Mouse (Mus musculus): ENCODE measurements around the gene Adora2b. TPM values are rescaled to one million over a fixed set of nuclear protein-coding genes. Genes with fewer than 3 reads are reported as not detected.

Adora2b gene
- total and polyA plus RNA-seq, 3 experiments = 2.2 to 3.2 TPM; not detected in 1

- H3K4me1 ChIP-seq (ENCODE audit: control insufficient read depth in 1 of 2, insufficient read depth in 2 of 2, low read length in 2 of 2) = peaks cover 2 to 5% of the 10 kb centered on the region in 2 experiments; a peak in 2 of 4 replicates
- peak; percentile 41 for DNase-seq (ENCODE audit: low read depth, low spot score)
- H3K9ac ChIP-seq (ENCODE audit: control insufficient read depth, low read depth, low read length, poor library complexity, severe bottlenecking) = no peak overlapping the region
- no peaks in the 10 kb centered on the region; the same call in 1 of the 2 replicates for H3K9me3 ChIP-seq (replicated peaks; ENCODE audit: insufficient read depth, low read length)
- no peaks in the 10 kb centered on the region for H3K36me3 ChIP-seq (ENCODE audit: control insufficient read depth in 1 of 2, insufficient read depth in 2 of 2, low read length in 2 of 2)
- no peak overlapping the region for H3K27ac ChIP-seq (ENCODE audit: control insufficient read depth, low read depth, low read length)
- no peaks in the 10 kb centered on the region for H3K79me2 ChIP-seq (ENCODE audit: control insufficient read depth, insufficient read depth, low read length, poor library complexity)
- H3K4me3 ChIP-seq (ENCODE audit: control insufficient read depth in 1 of 2, insufficient read depth in 1 of 2, low read depth in 2 of 2, low read length in 2 of 2) = no peak overlapping the region
- TF ChIP-seq KAT2A (conservative IDR thresholded peaks at IDR 0.05; ENCODE audit: low read depth, low read length) (no peak), EP300 (IDR thresholded peaks at IDR 0.05; ENCODE audit: low read depth in 1 of 2, low read length in 2 of 2) (peak in 1 of 2 experiments; percentile 2; a peak in 1 of 4 replicates), HCFC1 (IDR thresholded peaks at IDR 0.05; ENCODE audit: low read depth, low read length) (no peak), MAX (IDR thresholded peaks at IDR 0.05; ENCODE audit: low read length) (no peak), ZNF384 (IDR thresholded peaks at IDR 0.05; ENCODE audit: low read depth, low read length) (peak; percentile 76), TAL1 (IDR thresholded peaks at IDR 0.05; ENCODE audit: low read length) (no peak)
- H3K27me3 ChIP-seq (ENCODE audit: control insufficient read depth in 1 of 2, insufficient read depth in 2 of 2, low read length in 2 of 2) = no peaks in the 10 kb centered on the region
Observed at GRCm38 (mm10) chr11:62202645-62203044, 46.1 kb upstream of the Adora2b start.

GRCm38 (mm10) chr11:62209111-62209510, 39.7 kb upstream of the Adora2b start:
- Histone ChIP-seq H3K36me3 (ENCODE audit: control insufficient read depth in 1 of 2, insufficient read depth in 2 of 2, low read length in 2 of 2) (no peaks in the 10 kb centered on the region), H3K9ac (ENCODE audit: control insufficient read depth, low read depth, low read length, poor library complexity, severe bottlenecking) (no peak overlapping the region), H3K27me3 (ENCODE audit: control insufficient read depth in 1 of 2, insufficient read depth in 2 of 2, low read length in 2 of 2) (no peaks in the 10 kb centered on the region), H3K4me1 (ENCODE audit: control insufficient read depth in 1 of 2, insufficient read depth in 2 of 2, low read length in 2 of 2) (no peaks in the 10 kb centered on the region), H3K9me3 (replicated peaks; ENCODE audit: insufficient read depth, low read length) (no peaks in the 10 kb centered on the region), H3K27ac (ENCODE audit: control insufficient read depth, low read depth, low read length) (no peak overlapping the region), H3K4me3 (ENCODE audit: control insufficient read depth in 1 of 2, insufficient read depth in 1 of 2, low read depth in 2 of 2, low read length in 2 of 2) (no peak overlapping the region), H3K79me2 (ENCODE audit: control insufficient read depth, insufficient read depth, low read length, poor library complexity) (no peaks in the 10 kb centered on the region)
- no peak for DNase-seq (ENCODE audit: low read depth, low spot score)
- no peak for TF ChIP-seq SIN3A (IDR thresholded peaks at IDR 0.05; ENCODE audit: low read length)
- TF ChIP-seq ELF1 (IDR thresholded peaks at IDR 0.05; ENCODE audit: low read depth, low read length) = no peak
- no peak for TF ChIP-seq RAD21 (IDR thresholded peaks at IDR 0.05; ENCODE audit: low read depth, low read length)
- TF ChIP-seq POLR2AphosphoS2 (IDR thresholded peaks at IDR 0.05; ENCODE audit: low read length) = no peak
- no peak for TF ChIP-seq HCFC1 (IDR thresholded peaks at IDR 0.05; ENCODE audit: low read depth, low read length)
- TF ChIP-seq MAZ (IDR thresholded peaks at IDR 0.05; ENCODE audit: low read depth, low read length) = no peak
- no peak for TF ChIP-seq ZMIZ1 (IDR thresholded peaks at IDR 0.05; ENCODE audit: low read depth, low read length)
- no peak for TF ChIP-seq TCF12 (IDR thresholded peaks at IDR 0.05; ENCODE audit: low read depth, low read length)
- no peak for TF ChIP-seq MEF2A (IDR thresholded peaks at IDR 0.05; ENCODE audit: extremely low read depth, insufficient replicate concordance, low read depth, low read length, poor library complexity, severe bottlenecking)
- no peak for TF ChIP-seq POLR2AphosphoS5 (IDR thresholded peaks at IDR 0.05; ENCODE audit: borderline replicate concordance, low read depth, low read length)
- TF ChIP-seq TAL1 (IDR thresholded peaks at IDR 0.05; ENCODE audit: low read length) = no peak
